Mouse (Mus musculus) lung, embryonic 14.5 days (tissue): ENCODE data around the gene Serpinb6b. TPM values are rescaled to one million over a fixed set of nuclear protein-coding genes. Genes with fewer than 3 reads are reported as not detected.
A peak's percentile ranks its signal among the peaks of the same experiment; 100 is the strongest.

ENCODE experiments used
- ATAC-seq: fragments of 200-750 bp; cut with Nextera tagmentation; 2 replicates; pipeline ENCODE4 v1.8.0; 2017; ENCODE audit warnings: mild to moderate bottlenecking, moderate TSS enrichment, moderate library complexity; ENCODE audit not compliant: insufficient read depth
- DNase-seq: peaks from one replicate; pipeline ENCODE4 v3.0.0-alpha.2; 2015
- H3K27ac ChIP-seq: fragments of 300-500 bp; sonication (generic); 2 replicates; pipeline ENCODE4 v1.5.1; 2014; ENCODE audit warnings: low read depth, mild to moderate bottlenecking, moderate library complexity
- H3K27me3 ChIP-seq: fragments of 300-500 bp; sonication (generic); 2 replicates; pipeline ENCODE4 v1.6.1; 2014; ENCODE audit warnings: low read length, control low read depth; ENCODE audit not compliant: insufficient read depth
- H3K36me3 ChIP-seq: fragments of 300-500 bp; sonication (generic); 2 replicates; pipeline ENCODE4 v1.6.1; 2014; ENCODE audit warnings: control low read depth; ENCODE audit not compliant: insufficient read depth
- H3K4me1 ChIP-seq: fragments of 300-500 bp; sonication (generic); 2 replicates; pipeline ENCODE4 v1.6.1; 2014; ENCODE audit warnings: antibody characterized with exemption, control low read depth; ENCODE audit not compliant: insufficient read depth
- H3K4me2 ChIP-seq: fragments of 300-500 bp; sonication (generic); 2 replicates; pipeline ENCODE4 v1.6.1; 2014; ENCODE audit warnings: mild to moderate bottlenecking
- H3K4me3 ChIP-seq: fragments of 300-500 bp; sonication (generic); 2 replicates; pipeline ENCODE4 v1.5.1; 2014; ENCODE audit warnings: low read depth, low read length
- H3K9ac ChIP-seq: fragments of 300-500 bp; sonication (generic); 2 replicates; pipeline ENCODE4 v1.6.1; 2014
- H3K9me3 ChIP-seq: fragments of 300-500 bp; sonication (generic); 2 replicates; pipeline ENCODE4 v1.6.1; 2016; ENCODE audit warnings: low read depth, low read length, control low read depth
- CTCF ChIP-seq: IDR thresholded peaks from 2 replicates; pipeline ENCODE4 v1.5.1; 2016; ENCODE audit warnings: antibody characterized with exemption, low read depth
- WGBS: fragments of 180-500 bp; shearing (Covaris S2); extraction: QIAGEN DNeasy Blood & Tissue Kit; methylation state at CpG from one replicate; pipeline ENCODE4 v1.1.7; 2014; 5-methylcytosine and 5-hydroxymethylcytosine counted together
- polyA plus RNA-seq: library from polyadenylated mRNA; unstranded; fragments of >200 nt; fragmentation: Nextera tagmentation; extraction: Ambion mirVana; gene quantifications from 2 replicates; pipeline ENCODE4 v1.2.1, GENCODE M21; 2014

Gene Serpinb6b
- polyA plus RNA-seq, 1 experiment from 2014 or later: 23.7 TPM

- Histone ChIP-seq H3K27me3 (no peaks in the 10 kb centered on the region), H3K27ac (no peak overlapping the region), H3K4me3 (no peak overlapping the region), H3K4me2 (no peak overlapping the region), H3K4me1 (no peaks in the 10 kb centered on the region), H3K9ac (no peak overlapping the region), H3K9me3 (no peaks in the 10 kb centered on the region), H3K36me3 (no peaks in the 10 kb centered on the region)
- ATAC-seq: peak; percentile 80
- no peak for TF ChIP-seq CTCF
- WGBS: 19% methylated on average over 3 of the region's 3 CpGs
- peak; percentile 46 for DNase-seq
Measured at GRCm38 (mm10) chr13:32974889-32975460, 10.0 kb downstream of the Serpinb6b start.

DNA sequence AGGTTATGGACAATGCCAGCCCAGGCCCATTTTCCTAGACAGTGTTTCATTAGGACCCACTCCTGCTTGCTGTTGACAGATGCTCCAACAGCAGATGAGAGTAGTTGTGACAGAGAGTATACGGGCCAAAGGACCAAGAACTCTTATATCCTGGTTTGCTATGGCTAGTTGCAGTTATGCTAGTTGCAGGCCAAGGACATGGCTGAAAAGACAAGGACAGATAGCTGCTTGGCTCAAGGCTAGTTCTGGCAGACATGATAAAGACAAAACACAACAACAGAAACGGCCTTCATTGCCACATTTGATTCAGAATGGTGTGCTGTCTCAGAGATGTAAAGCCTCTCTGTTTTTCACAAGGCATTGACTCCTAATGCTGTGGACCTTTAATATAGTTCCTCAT is 10.7 kb downstream of the Serpinb6b start:
- Histone ChIP-seq H3K27ac (peak overlapping the region; percentile 38; the same call in 1 of the 2 replicates), H3K27me3 (no peaks in the 10 kb centered on the region), H3K4me2 (no peak overlapping the region), H3K9me3 (no peaks in the 10 kb centered on the region), H3K4me1 (no peaks in the 10 kb centered on the region), H3K4me3 (no peak overlapping the region), H3K9ac (no peak overlapping the region), H3K36me3 (no peaks in the 10 kb centered on the region)
- no peak for DNase-seq
- 38% methylated on average over 2 of the region's 2 CpGs for WGBS
- no peak for ATAC-seq
- TF ChIP-seq CTCF: no peak

DNA sequence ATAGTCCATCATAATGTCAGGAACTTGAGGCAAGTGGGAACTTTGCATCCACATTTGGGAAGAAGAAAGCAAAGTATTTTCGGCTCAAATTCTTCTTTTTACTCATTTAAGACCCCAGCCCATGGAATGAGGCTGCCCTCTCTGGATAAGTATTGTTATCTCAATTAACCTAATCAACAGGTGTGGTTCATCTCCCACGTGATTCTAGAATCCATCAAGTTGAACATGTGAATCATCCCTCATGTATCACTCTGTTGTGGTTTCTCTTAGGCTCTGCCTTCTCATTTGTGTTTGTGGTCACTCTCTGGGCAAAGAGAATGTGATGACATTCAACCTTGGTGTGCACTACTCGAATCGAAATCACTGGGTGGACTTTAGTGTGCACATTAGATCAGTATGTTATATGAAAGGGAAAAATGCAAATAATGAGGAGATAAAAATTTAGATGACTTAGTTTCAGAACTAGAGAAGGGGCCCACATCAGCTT is 17.6 kb downstream of the Serpinb6b start:
- ATAC-seq: no peak
- WGBS: 75% methylated on average over 4 of the region's 4 CpGs

DNA sequence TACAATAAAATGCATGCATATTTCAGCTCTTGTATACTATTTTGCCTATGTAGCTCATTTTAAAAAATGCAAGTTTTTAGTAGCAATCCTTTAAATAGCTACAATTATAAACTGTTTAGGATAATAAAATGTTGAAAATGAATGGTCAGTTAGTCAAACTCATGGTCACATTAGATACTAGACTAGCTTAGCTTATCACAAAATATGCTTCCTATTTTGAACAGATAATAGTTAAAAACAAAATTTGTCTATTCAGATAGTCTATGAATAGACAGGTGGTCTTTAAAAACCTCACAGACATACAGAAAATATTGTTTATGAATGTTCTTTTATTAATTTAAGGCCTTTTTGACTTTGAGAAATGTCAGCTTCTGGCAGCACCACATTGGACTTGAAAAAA is 21.2 kb downstream of the Serpinb6b start:
- DNase-seq: no peak
- TF ChIP-seq CTCF: no peak
- Histone ChIP-seq H3K4me3 (no peak overlapping the region), H3K36me3 (no peaks in the 10 kb centered on the region), H3K9me3 (no peaks in the 10 kb centered on the region), H3K4me1 (no peaks in the 10 kb centered on the region), H3K27me3 (no peaks in the 10 kb centered on the region), H3K27ac (no peak overlapping the region), H3K9ac (no peak overlapping the region), H3K4me2 (no peak overlapping the region)
- no peak for ATAC-seq

More for the DNA sequence above, 17.6 kb downstream of the Serpinb6b start:
- DNase-seq: no peak
- Histone ChIP-seq H3K9me3 (no peaks in the 10 kb centered on the region), H3K4me2 (no peak overlapping the region), H3K9ac (no peak overlapping the region), H3K36me3 (no peaks in the 10 kb centered on the region), H3K27ac (no peak overlapping the region), H3K27me3 (no peaks in the 10 kb centered on the region), H3K4me1 (no peaks in the 10 kb centered on the region), H3K4me3 (no peak overlapping the region)
- TF ChIP-seq CTCF: no peak

DNA sequence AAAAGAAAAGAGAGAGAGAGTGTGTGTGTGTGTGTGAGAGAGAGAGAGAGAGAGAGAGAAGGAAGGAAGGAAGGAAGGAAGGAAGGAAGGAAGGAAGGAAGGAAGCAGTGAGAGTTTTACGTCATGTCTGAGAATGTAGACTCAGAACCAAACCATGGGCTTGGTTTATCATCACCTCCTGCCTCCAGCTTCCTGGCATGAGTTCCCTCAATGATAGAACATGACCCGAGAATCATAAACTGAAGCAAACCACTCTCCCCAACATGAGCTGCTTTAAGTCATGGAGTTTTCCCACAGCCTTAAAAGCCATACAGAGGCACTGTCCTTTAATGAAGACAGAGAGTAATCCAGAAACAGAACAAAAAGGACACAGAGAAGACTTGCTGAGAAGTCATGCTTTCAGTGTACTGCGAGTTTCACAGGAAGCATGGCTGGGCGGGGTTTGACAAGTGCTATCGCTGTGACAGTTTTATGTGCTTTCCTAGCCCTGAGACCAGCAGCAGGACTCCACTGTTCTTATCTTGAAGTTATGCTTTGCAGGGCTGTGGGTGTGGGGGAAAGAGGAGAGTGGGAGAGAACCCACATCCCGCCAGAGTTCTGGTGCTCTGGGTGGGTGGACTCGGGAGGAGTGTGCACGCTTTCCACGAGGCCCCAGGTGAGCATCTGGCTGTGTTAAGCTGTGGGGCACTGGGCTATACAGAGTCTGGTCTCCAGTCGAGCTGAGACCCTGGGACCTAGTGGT is 28.3 kb downstream of the Serpinb6b start:
- 53% methylated on average over 10 of the region's 10 CpGs for WGBS
- TF ChIP-seq CTCF: no peak
- Histone ChIP-seq H3K4me2 (peak overlapping the region; percentile 23; the same call in 1 of the 2 replicates), H3K9me3 (no peaks in the 10 kb centered on the region), H3K27ac (peak overlapping the region; percentile 69), H3K4me3 (no peak overlapping the region), H3K4me1 (0 out of 2 replicates have a peak, but pooled peaks cover 4% of the 10 kb centered on the region), H3K27me3 (no peaks in the 10 kb centered on the region), H3K36me3 (no peaks in the 10 kb centered on the region), H3K9ac (no peak overlapping the region)
- DNase-seq (peak; percentile 40), ATAC-seq (peak; percentile 72)

- Histone ChIP-seq H3K9ac (no peak overlapping the region), H3K27me3 (no peaks in the 10 kb centered on the region), H3K4me3 (no peak overlapping the region), H3K4me1 (0 out of 2 replicates have a peak, but pooled peaks cover 4% of the 10 kb centered on the region), H3K9me3 (no peaks in the 10 kb centered on the region), H3K36me3 (no peaks in the 10 kb centered on the region), H3K27ac (peak overlapping the region; percentile 69), H3K4me2 (peak overlapping the region; percentile 23; the same call in 1 of the 2 replicates)
- ATAC-seq (peak; percentile 41; the same call in 1 of the 2 replicates), DNase-seq (no peak)
- TF ChIP-seq CTCF: no peak
- WGBS: 77% methylated on average over 2 of the region's 2 CpGs
Measured at GRCm38 (mm10) chr13:32993894-32994242, 28.9 kb downstream of the Serpinb6b start.

DNA sequence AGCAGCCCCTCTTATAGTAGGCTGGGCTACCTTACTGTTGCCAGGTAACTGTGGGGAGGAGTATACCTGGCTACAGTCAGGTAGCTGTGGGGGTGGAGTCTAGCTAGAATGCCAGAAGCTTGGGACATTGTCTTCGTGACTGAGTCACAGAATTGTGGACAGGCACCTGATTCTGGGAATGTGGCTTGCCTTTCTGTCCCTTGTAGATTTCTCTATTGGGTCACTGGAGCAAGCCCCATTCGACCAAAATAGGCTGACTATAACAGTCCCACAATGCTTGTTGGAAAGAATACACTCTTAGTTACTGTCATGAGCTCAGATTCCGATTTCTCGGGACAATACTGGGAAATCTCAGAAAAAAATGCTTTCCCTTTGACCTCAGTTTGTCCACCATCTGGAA is 30.0 kb downstream of the Serpinb6b start:
- no peak for TF ChIP-seq CTCF
- H3K4me3 ChIP-seq: no peak overlapping the region
- no peak overlapping the region for H3K4me2 ChIP-seq
- H3K9ac ChIP-seq: no peak overlapping the region
- H3K27ac ChIP-seq: no peak overlapping the region
- no peak for ATAC-seq
- WGBS: 59% methylated on average over 4 of the region's 4 CpGs
- 0 out of 2 replicates have a peak, but pooled peaks cover 4% of the 10 kb centered on the region for H3K4me1 ChIP-seq
- H3K36me3 ChIP-seq: no peaks in the 10 kb centered on the region
- no peaks in the 10 kb centered on the region for H3K9me3 ChIP-seq
- DNase-seq: no peak
- no peaks in the 10 kb centered on the region for H3K27me3 ChIP-seq
